Mouse (Mus musculus) urinary bladder, adult 18-20 months (tissue): ENCODE results near the gene Taco1.
"Not testable (repeated sequence)": the region's sequence is repeated elsewhere in the genome, so short reads cannot be mapped to it uniquely, and the experiment has no call there.

Source experiments
- DNase-seq, 2 experiments: peaks; one replicate each; pipeline ENCODE4 v3.0.0; 2022; ENCODE audit warnings: low spot score in 2 of 2, mixed read lengths in 2 of 2

Taco1 gene

GRCm38 (mm10) chr11:106065923-106066571 is at the start of gene Taco1:
Gene Taco1 (plus strand): TSS chr11:106066061.
- DNase-seq, result peak; percentile 94 to 95

GRCm38 (mm10) chr11:106016440-106016839 is 49.4 kb upstream of the Taco1 start:
- DNase-seq, result no peak

- DNase-seq, result no peak
These were observed 45.7 kb upstream of the Taco1 start for GRCm38 (mm10) chr11:106020051-106020763.

GRCm38 (mm10) chr11:106025774-106026173 is 40.1 kb upstream of the Taco1 start:
- no peak for DNase-seq

GRCm38 (mm10) chr11:106026465-106027151 is 39.3 kb upstream of the Taco1 start:
- DNase-seq, result peak in 1 of 2 experiments; percentile 28

GRCm38 (mm10) chr11:106027607-106028006 is 38.3 kb upstream of the Taco1 start:
- DNase-seq, result no peak

GRCm38 (mm10) chr11:106032074-106032473 is 33.8 kb upstream of the Taco1 start:
- DNase-seq, result not testable (repeated sequence)

- DNase-seq, result no peak
These were observed 32.4 kb upstream of the Taco1 start for GRCm38 (mm10) chr11:106033491-106033919.

GRCm38 (mm10) chr11:106034986-106035385 is 30.9 kb upstream of the Taco1 start:
- DNase-seq, result no peak

- DNase-seq, result peak; percentile 94 to 95
These were observed 29.1 kb upstream of the Taco1 start, which contains the start of gene Dcaf7 for GRCm38 (mm10) chr11:106036548-106037417. Gene Dcaf7 (plus strand): TSS chr11:106036872.

- no peak for DNase-seq
These were observed 28.5 kb upstream of the Taco1 start for GRCm38 (mm10) chr11:106037418-106037751.

GRCm38 (mm10) chr11:106044349-106044748 is 21.5 kb upstream of the Taco1 start:
- DNase-seq, result no peak

- DNase-seq, result no peak
These were observed 20.6 kb upstream of the Taco1 start for GRCm38 (mm10) chr11:106045256-106045655.

- DNase-seq, result no peak
These were observed 20.1 kb upstream of the Taco1 start for GRCm38 (mm10) chr11:106045780-106046179.

GRCm38 (mm10) chr11:106046584-106046983 is 19.3 kb upstream of the Taco1 start:
- no peak for DNase-seq

- no peak for DNase-seq
These were observed 11.9 kb upstream of the Taco1 start for GRCm38 (mm10) chr11:106053921-106054320.

- DNase-seq, result no peak
These were observed 11.3 kb upstream of the Taco1 start for GRCm38 (mm10) chr11:106054600-106054999.

GRCm38 (mm10) chr11:106055341-106055740 is 10.5 kb upstream of the Taco1 start:
- DNase-seq, result no peak

GRCm38 (mm10) chr11:106056819-106057491 is 8.9 kb upstream of the Taco1 start:
- DNase-seq, result no peak

- no peak for DNase-seq
These were observed 7.8 kb upstream of the Taco1 start for GRCm38 (mm10) chr11:106058020-106058419.

- DNase-seq, result no peak
These were observed 5.3 kb upstream of the Taco1 start for GRCm38 (mm10) chr11:106060549-106060948.
